Mouse (Mus musculus): ENCODE results near the gene Mark3. TPM values are rescaled to one million over a fixed set of nuclear protein-coding genes. Genes with fewer than 3 reads are reported as not detected.

Gene Mark3
- total and polyA plus RNA-seq, 3 experiments: 18.1 to 52.5 (median 50.6) TPM

DNA sequence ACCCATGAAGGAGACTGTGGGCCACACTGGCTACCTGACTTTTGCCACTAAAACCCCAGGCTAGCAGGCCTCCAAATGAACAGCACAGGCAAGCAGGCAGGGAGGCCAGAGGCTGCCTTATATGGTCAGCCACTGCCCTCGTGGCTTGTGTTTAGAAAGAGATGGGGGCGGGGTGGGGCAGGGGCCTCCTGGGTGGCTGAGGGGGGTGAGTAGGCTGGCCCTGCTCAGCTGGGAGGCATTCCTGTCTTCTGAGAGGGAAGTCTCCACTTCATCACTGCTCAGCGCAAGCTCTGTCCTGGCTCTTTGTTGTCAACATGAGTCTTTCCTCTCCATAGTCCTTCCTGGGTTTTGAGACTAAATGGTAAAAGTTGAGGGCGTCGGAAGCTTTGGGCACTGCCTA, 108.5 kb downstream of the Mark3 start:
- H3K4me3 ChIP-seq: no peak overlapping the region
- intact Hi-C loops (cut with DNase I): no loop called here
- H3K9ac ChIP-seq (ENCODE audit: low read depth, low read length): no peak overlapping the region
- no peaks in the 10 kb centered on the region for H3K36me3 ChIP-seq (ENCODE audit: control insufficient read depth, insufficient read depth, low read length)
- H3K27me3 ChIP-seq (ENCODE audit: control insufficient read depth, insufficient read depth, low read length): no peaks in the 10 kb centered on the region
- no peaks in the 10 kb centered on the region for H3K79me2 ChIP-seq (replicated peaks; ENCODE audit: control insufficient read depth, insufficient read depth, low read length)
- H3K27ac ChIP-seq: no peak overlapping the region
- WGBS: 67% methylated on average over 5 of the region's 5 CpGs
- H3K4me1 ChIP-seq (ENCODE audit: control insufficient read depth, insufficient read depth, low read length): peaks cover 15% of the 10 kb centered on the region
- no peak for DNase-seq
- TF ChIP-seq CTCF (IDR thresholded peaks at IDR 0.05) (no peak), EP300 (IDR thresholded peaks at IDR 0.05; ENCODE audit: insufficient read depth, low read depth, low read length) (no peak), POLR2A (IDR thresholded peaks at IDR 0.05; ENCODE audit: insufficient read depth, low read depth, low read length) (no peak)

DNA sequence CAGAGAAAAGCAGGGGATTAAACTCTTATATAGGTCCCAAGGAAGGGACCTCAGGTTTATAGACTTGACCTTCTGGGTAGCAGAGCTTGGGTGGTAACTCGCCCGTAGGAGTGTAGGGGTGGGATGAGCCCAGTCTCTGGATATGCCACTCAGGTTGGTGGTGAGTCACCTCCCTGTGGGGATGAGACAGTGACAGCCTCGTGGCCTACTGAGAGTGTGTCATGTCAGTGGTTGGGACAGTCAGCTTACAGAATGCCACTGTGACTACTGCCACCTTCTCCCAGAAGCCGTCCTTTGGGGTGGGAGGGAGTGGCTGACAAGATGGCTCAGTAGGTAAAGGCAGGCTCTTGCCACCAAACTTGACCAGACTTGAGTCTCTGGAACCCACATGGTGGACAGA, 112.1 kb downstream of the Mark3 start:
- intact Hi-C loops (cut with DNase I): no loop called here
- H3K4me1 ChIP-seq (ENCODE audit: control insufficient read depth, insufficient read depth, low read length): peaks cover 18% of the 10 kb centered on the region
- no peak overlapping the region for H3K4me3 ChIP-seq
- no peaks in the 10 kb centered on the region for H3K27me3 ChIP-seq (ENCODE audit: control insufficient read depth, insufficient read depth, low read length)
- H3K36me3 ChIP-seq (ENCODE audit: control insufficient read depth, insufficient read depth, low read length): no peaks in the 10 kb centered on the region
- WGBS: 80% methylated on average over 4 of the region's 4 CpGs
- H3K79me2 ChIP-seq (replicated peaks; ENCODE audit: control insufficient read depth, insufficient read depth, low read length): no peaks in the 10 kb centered on the region
- no peak for DNase-seq
- TF ChIP-seq CTCF (IDR thresholded peaks at IDR 0.05): no peak
- TF ChIP-seq EP300 (IDR thresholded peaks at IDR 0.05; ENCODE audit: insufficient read depth, low read depth, low read length): no peak
- TF ChIP-seq POLR2A (IDR thresholded peaks at IDR 0.05; ENCODE audit: insufficient read depth, low read depth, low read length): no peak
- peak overlapping the region; percentile 83 for H3K27ac ChIP-seq
- H3K9ac ChIP-seq (ENCODE audit: low read depth, low read length): no peak overlapping the region

DNA sequence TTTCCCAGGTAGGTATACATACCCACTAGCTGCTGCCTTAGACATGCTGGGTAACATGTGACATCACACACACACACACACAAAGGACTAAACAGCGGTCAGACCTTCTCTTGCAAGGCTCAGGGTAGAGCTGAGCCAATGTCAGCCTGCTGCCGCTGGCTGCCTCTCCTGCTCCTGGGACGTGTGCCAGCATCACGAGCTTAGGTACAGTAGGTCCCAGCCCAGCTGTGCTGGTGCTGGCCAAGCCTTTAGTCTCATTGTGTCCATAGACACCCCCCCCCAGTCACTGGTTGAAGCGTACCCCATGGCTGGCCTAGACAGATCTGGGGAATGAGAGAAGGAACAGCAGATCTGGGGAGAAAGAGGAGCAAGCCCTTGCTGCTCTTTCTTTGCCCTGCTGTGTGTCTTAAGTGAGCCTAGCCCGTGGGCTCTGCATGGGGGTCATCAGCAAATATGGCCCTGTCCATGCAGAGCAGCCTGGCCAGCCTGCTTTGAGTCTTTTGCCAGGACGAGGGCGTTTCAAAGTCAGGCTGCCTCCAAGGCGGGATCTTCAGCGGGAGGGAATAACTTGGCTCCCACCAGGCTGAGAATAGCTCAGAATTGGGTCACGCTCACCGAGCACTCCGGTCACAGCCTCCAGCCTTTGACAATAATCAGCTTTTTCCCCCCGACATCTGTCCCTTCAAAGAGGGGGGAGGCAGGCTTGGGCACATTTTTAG, 113.2 kb downstream of the Mark3 start:
- TF ChIP-seq EP300 (IDR thresholded peaks at IDR 0.05; ENCODE audit: insufficient read depth, low read depth, low read length) (peak; percentile 90), POLR2A (IDR thresholded peaks at IDR 0.05; ENCODE audit: insufficient read depth, low read depth, low read length) (no peak), CTCF (IDR thresholded peaks at IDR 0.05) (no peak)
- 9% methylated on average over 14 of the region's 14 CpGs for WGBS
- H3K9ac ChIP-seq (ENCODE audit: low read depth, low read length): no peak overlapping the region
- H3K27me3 ChIP-seq (ENCODE audit: control insufficient read depth, insufficient read depth, low read length): no peaks in the 10 kb centered on the region
- H3K27ac ChIP-seq: peak overlapping the region; percentile 83
- H3K36me3 ChIP-seq (ENCODE audit: control insufficient read depth, insufficient read depth, low read length): no peaks in the 10 kb centered on the region
- H3K4me1 ChIP-seq (ENCODE audit: control insufficient read depth, insufficient read depth, low read length): peaks cover 19% of the 10 kb centered on the region
- no peaks in the 10 kb centered on the region for H3K79me2 ChIP-seq (replicated peaks; ENCODE audit: control insufficient read depth, insufficient read depth, low read length)
- peak; percentile 84 to 88 for DNase-seq
- intact Hi-C loops (cut with DNase I): no loop called here
- no peak overlapping the region for H3K4me3 ChIP-seq

DNA sequence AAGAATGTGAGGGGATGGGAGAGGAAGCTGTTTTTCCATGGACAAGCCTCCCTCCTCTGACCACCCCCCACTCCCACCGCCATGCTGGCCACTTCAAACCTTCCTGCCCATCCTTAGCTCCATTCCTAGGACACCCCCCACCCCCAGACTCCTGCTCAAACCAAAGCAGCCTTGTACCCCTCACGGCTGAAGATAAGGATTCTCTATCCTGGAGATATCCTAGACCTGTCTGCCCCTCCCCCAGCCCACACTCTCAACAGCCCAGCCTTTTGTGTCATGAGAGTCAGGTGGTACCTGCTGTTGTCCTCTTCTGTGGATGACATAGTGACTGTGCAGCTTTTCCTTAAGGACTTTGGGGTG, 113.7 kb downstream of the Mark3 start:
- H3K4me3 ChIP-seq: no peak overlapping the region
- 20% methylated on average over 2 of the region's 2 CpGs for WGBS
- no peaks in the 10 kb centered on the region for H3K36me3 ChIP-seq (ENCODE audit: control insufficient read depth, insufficient read depth, low read length)
- peaks cover 19% of the 10 kb centered on the region for H3K4me1 ChIP-seq (ENCODE audit: control insufficient read depth, insufficient read depth, low read length)
- no peak for TF ChIP-seq POLR2A (IDR thresholded peaks at IDR 0.05; ENCODE audit: insufficient read depth, low read depth, low read length)
- TF ChIP-seq CTCF (IDR thresholded peaks at IDR 0.05): no peak
- TF ChIP-seq EP300 (IDR thresholded peaks at IDR 0.05; ENCODE audit: insufficient read depth, low read depth, low read length): no peak
- DNase-seq: no peak
- H3K27me3 ChIP-seq (ENCODE audit: control insufficient read depth, insufficient read depth, low read length): no peaks in the 10 kb centered on the region
- peak overlapping the region; percentile 83 for H3K27ac ChIP-seq
- no peaks in the 10 kb centered on the region for H3K79me2 ChIP-seq (replicated peaks; ENCODE audit: control insufficient read depth, insufficient read depth, low read length)
- H3K9ac ChIP-seq (ENCODE audit: low read depth, low read length): no peak overlapping the region
- intact Hi-C loops (cut with DNase I): no loop called here

DNA sequence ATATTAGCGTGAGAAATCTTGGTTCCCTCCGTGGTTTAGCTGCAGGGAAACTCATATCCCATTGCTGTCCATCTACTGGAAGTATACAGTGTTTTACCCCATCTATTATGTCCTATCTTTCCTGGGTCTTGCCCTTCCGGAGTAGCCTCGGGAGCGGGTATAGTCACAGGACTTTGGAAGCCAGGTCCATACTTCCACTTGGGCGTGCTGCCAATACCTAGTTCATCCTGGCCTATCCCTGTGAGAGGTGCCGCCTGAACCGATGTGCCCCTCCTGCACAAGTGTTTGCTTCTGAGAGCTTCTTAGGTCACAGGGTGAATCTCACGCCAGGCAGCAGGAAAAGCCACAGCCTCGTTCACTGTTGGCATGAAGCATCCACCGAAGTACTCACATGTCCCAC, 115.1 kb downstream of the Mark3 start:
- no peak for DNase-seq
- Histone ChIP-seq H3K79me2 (replicated peaks; ENCODE audit: control insufficient read depth, insufficient read depth, low read length) (no peaks in the 10 kb centered on the region), H3K9ac (ENCODE audit: low read depth, low read length) (no peak overlapping the region), H3K27ac (no peak overlapping the region), H3K27me3 (ENCODE audit: control insufficient read depth, insufficient read depth, low read length) (no peaks in the 10 kb centered on the region), H3K4me3 (no peak overlapping the region), H3K4me1 (ENCODE audit: control insufficient read depth, insufficient read depth, low read length) (peaks cover 19% of the 10 kb centered on the region), H3K36me3 (ENCODE audit: control insufficient read depth, insufficient read depth, low read length) (no peaks in the 10 kb centered on the region)
- intact Hi-C loops (cut with DNase I): no loop called here
- TF ChIP-seq CTCF (IDR thresholded peaks at IDR 0.05) (no peak), EP300 (IDR thresholded peaks at IDR 0.05; ENCODE audit: insufficient read depth, low read depth, low read length) (no peak)
- WGBS: 47% methylated on average over 11 of the region's 11 CpGs

DNA sequence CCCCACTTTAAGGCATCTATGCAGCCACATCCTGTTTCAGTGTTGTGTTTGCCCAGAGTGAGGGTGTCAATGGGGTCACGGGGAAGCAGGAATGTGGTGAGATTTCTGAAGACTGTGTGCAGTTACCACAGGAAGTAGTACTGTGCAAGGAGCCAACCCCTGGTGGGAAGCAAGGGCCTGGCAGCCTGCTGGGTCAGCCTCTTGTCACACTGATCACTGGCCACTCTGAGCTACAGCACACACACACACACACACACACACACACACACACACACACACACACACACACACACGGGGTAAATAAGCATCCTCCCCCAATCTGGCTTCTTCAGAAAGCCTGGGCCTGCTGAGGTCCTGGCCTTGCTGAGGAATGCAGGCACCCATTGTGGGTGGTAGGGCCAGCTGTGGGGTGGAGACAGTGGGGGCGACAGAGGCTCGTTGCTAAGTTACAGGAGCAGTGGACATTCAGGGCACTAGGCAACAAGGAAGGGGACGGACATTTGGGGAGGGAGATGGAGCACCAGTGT, 117.1 kb downstream of the Mark3 start:
- H3K27ac ChIP-seq: peak overlapping the region; percentile 20; the same call in 1 of the 2 replicates
- H3K4me1 ChIP-seq (ENCODE audit: control insufficient read depth, insufficient read depth, low read length): peaks cover 28% of the 10 kb centered on the region
- WGBS: 31% methylated on average over 5 of the region's 5 CpGs
- 0 out of 2 replicates have a peak, but pooled peaks have one; percentile 2 for TF ChIP-seq CTCF (IDR thresholded peaks at IDR 0.05)
- no peak for TF ChIP-seq EP300 (IDR thresholded peaks at IDR 0.05; ENCODE audit: insufficient read depth, low read depth, low read length)
- no peak for TF ChIP-seq POLR2A (IDR thresholded peaks at IDR 0.05; ENCODE audit: insufficient read depth, low read depth, low read length)
- no peaks in the 10 kb centered on the region for H3K36me3 ChIP-seq (ENCODE audit: control insufficient read depth, insufficient read depth, low read length)
- no peak overlapping the region for H3K9ac ChIP-seq (ENCODE audit: low read depth, low read length)
- no peak for DNase-seq
- H3K27me3 ChIP-seq (ENCODE audit: control insufficient read depth, insufficient read depth, low read length): no peaks in the 10 kb centered on the region
- no peaks in the 10 kb centered on the region for H3K79me2 ChIP-seq (replicated peaks; ENCODE audit: control insufficient read depth, insufficient read depth, low read length)
- intact Hi-C loops (cut with DNase I): no loop called here
- H3K4me3 ChIP-seq: no peak overlapping the region

All from heart, adult 2 months (tissue).